Mouse (Mus musculus) heart, postnatal 0 days (tissue): Measurements from ENCODE around the gene Macf1. TPM values are rescaled to one million over a fixed set of nuclear protein-coding genes. Genes with fewer than 3 reads are reported as not detected.

Experiments used
- ATAC-seq: fragments of 200-750 bp; cut with Nextera tagmentation; 2 replicates; pipeline ENCODE4 v1.8.0; 2017; ENCODE audit warnings: low read depth, moderate number of reproducible peaks, moderate library complexity; ENCODE audit not compliant: insufficient read depth
- DNase-seq: peaks from one replicate; pipeline ENCODE4 v3.0.0-alpha.2; 2016; ENCODE audit warnings: low spot score
- H3K27ac ChIP-seq: fragments of 300-500 bp; sonication (generic); 2 replicates; pipeline ENCODE4 v1.5.1; 2014; ENCODE audit warnings: low read depth, mild to moderate bottlenecking
- H3K27me3 ChIP-seq: fragments of 300-500 bp; sonication (generic); 2 replicates; pipeline ENCODE4 v1.6.1; 2014; ENCODE audit warnings: low read length, mixed read lengths; ENCODE audit not compliant: control insufficient read depth, insufficient read depth
- H3K36me3 ChIP-seq: fragments of 300-500 bp; sonication (generic); replicated peaks from 2 replicates; pipeline ENCODE4 v1.6.1; 2014; ENCODE audit warnings: low read length, mixed read lengths; ENCODE audit not compliant: control insufficient read depth, insufficient read depth
- H3K4me1 ChIP-seq: fragments of 300-500 bp; sonication (generic); 2 replicates; pipeline ENCODE4 v1.6.1; 2014; ENCODE audit warnings: antibody characterized with exemption; ENCODE audit not compliant: control insufficient read depth, insufficient read depth
- H3K4me2 ChIP-seq: fragments of 300-500 bp; sonication (generic); 2 replicates; pipeline ENCODE4 v1.6.1; 2014; ENCODE audit warnings: low read depth, mild to moderate bottlenecking, low read length, moderate library complexity
- H3K4me3 ChIP-seq: fragments of 300-500 bp; sonication (generic); 2 replicates; pipeline ENCODE4 v1.5.1; 2014; ENCODE audit warnings: low read depth, low read length
- H3K9ac ChIP-seq: fragments of 300-500 bp; sonication (generic); replicated peaks from 2 replicates; pipeline ENCODE4 v1.6.1; 2014; ENCODE audit warnings: low read depth, low read length, mixed read lengths
- H3K9me3 ChIP-seq: fragments of 300-500 bp; sonication (generic); replicated peaks from 2 replicates; pipeline ENCODE4 v1.6.1; 2016; ENCODE audit warnings: low read length; ENCODE audit not compliant: control insufficient read depth
- CTCF ChIP-seq: IDR thresholded peaks from 2 replicates; pipeline ENCODE4 v1.5.1; 2016; ENCODE audit warnings: antibody characterized with exemption, control low read depth, low read depth
- EP300 ChIP-seq: IDR thresholded peaks from 2 replicates; pipeline ENCODE4 v1.6.1; 2016; ENCODE audit warnings: antibody characterized with exemption, low read depth
- WGBS: fragments of 180-500 bp; shearing (Covaris S2); extraction: QIAGEN DNeasy Blood & Tissue Kit; methylation state at CpG from one replicate; pipeline ENCODE4 v1.1.7; 2014; 5-methylcytosine and 5-hydroxymethylcytosine counted together
- polyA plus RNA-seq: library from polyadenylated mRNA; unstranded; fragments of >200 nt; fragmentation: Nextera tagmentation; extraction: Ambion mirVana; gene quantifications from 2 replicates; pipeline ENCODE4 v1.2.1, GENCODE M21; 2015
- total RNA-seq: library from RNA; depleted of rRNA; stranded (reverse); fragments of >200 nt; gene quantifications from 2 replicates; pipeline ENCODE4 v1.2.3, GENCODE M21; 2014; ENCODE audit warnings: low replicate concordance

The Macf1 gene
- total and polyA plus RNA-seq, 2 experiments from 2014 or later = 41.4 to 236 TPM

GRCm38 (mm10) chr4:123647109-123647508 lies 37.1 kb downstream of the Macf1 start:
- H3K4me3 ChIP-seq = no peak overlapping the region
- DNase-seq (no peak), ATAC-seq (no peak)
- H3K27me3 ChIP-seq = no peaks in the 10 kb centered on the region
- H3K9ac ChIP-seq = no peak overlapping the region
- H3K27ac ChIP-seq = no peak overlapping the region
- H3K36me3 ChIP-seq = no peaks in the 10 kb centered on the region
- WGBS = 45% methylated on average over 2 of the region's 2 CpGs
- TF ChIP-seq CTCF (no peak), EP300 (no peak)
- H3K4me2 ChIP-seq = no peak overlapping the region
- H3K9me3 ChIP-seq = no peaks in the 10 kb centered on the region
- 0 out of 2 replicates have a peak, but pooled peaks cover 4% of the 10 kb centered on the region for H3K4me1 ChIP-seq

- 76% methylated on average over 3 of the region's 3 CpGs for WGBS
- DNase-seq (no peak), ATAC-seq (no peak)
- H3K27me3 ChIP-seq = no peaks in the 10 kb centered on the region
- H3K27ac ChIP-seq = no peak overlapping the region
- H3K9ac ChIP-seq = no peak overlapping the region
- H3K4me2 ChIP-seq = no peak overlapping the region
- H3K36me3 ChIP-seq = no peaks in the 10 kb centered on the region
- H3K4me3 ChIP-seq = no peak overlapping the region
- TF ChIP-seq EP300 (no peak), CTCF (no peak)
- no peaks in the 10 kb centered on the region for H3K9me3 ChIP-seq
- no peaks in the 10 kb centered on the region for H3K4me1 ChIP-seq
These were observed 38.8 kb downstream of the Macf1 start for GRCm38 (mm10) chr4:123645246-123645845.

GRCm38 (mm10) chr4:123643561-123643960 lies 40.6 kb downstream of the Macf1 start:
- no peak overlapping the region for H3K4me3 ChIP-seq
- no peaks in the 10 kb centered on the region for H3K36me3 ChIP-seq
- H3K4me2 ChIP-seq = no peak overlapping the region
- DNase-seq (no peak), ATAC-seq (no peak)
- no peak overlapping the region for H3K27ac ChIP-seq
- no peaks in the 10 kb centered on the region for H3K27me3 ChIP-seq
- no peaks in the 10 kb centered on the region for H3K4me1 ChIP-seq
- H3K9ac ChIP-seq = no peak overlapping the region
- H3K9me3 ChIP-seq = no peaks in the 10 kb centered on the region
- WGBS = 70% methylated on average over 6 of the region's 6 CpGs
- no peak for TF ChIP-seq EP300
- no peak for TF ChIP-seq CTCF

- no peak overlapping the region for H3K4me3 ChIP-seq
- TF ChIP-seq EP300 = no peak
- no peak for TF ChIP-seq CTCF
- no peak overlapping the region for H3K9ac ChIP-seq
- no peak for DNase-seq
- H3K36me3 ChIP-seq = no peaks in the 10 kb centered on the region
- H3K27me3 ChIP-seq = no peaks in the 10 kb centered on the region
- ATAC-seq = no peak
- H3K4me2 ChIP-seq = no peak overlapping the region
- WGBS = 61% methylated on average over 5 of the region's 5 CpGs
- 0 out of 2 replicates have a peak, but pooled peaks cover 3% of the 10 kb centered on the region for H3K9me3 ChIP-seq
- H3K4me1 ChIP-seq = no peaks in the 10 kb centered on the region
- no peak overlapping the region for H3K27ac ChIP-seq
These were observed 41.3 kb downstream of the Macf1 start for GRCm38 (mm10) chr4:123642877-123643276.

- ATAC-seq = no peak
- no peak overlapping the region for H3K27ac ChIP-seq
- H3K4me3 ChIP-seq = no peak overlapping the region
- H3K9me3 ChIP-seq = 0 out of 2 replicates have a peak, but pooled peaks cover 3% of the 10 kb centered on the region
- 69% methylated on average over 6 of the region's 6 CpGs for WGBS
- DNase-seq = no peak
- no peak overlapping the region for H3K4me2 ChIP-seq
- H3K4me1 ChIP-seq = peaks cover 15% of the 10 kb centered on the region; the same call in 1 of the 2 replicates
- no peak overlapping the region for H3K9ac ChIP-seq
- no peaks in the 10 kb centered on the region for H3K27me3 ChIP-seq
- TF ChIP-seq CTCF = no peak
- TF ChIP-seq EP300 = no peak
- H3K36me3 ChIP-seq = no peaks in the 10 kb centered on the region
These were observed 47.0 kb downstream of the Macf1 start for GRCm38 (mm10) chr4:123637136-123637535.

GRCm38 (mm10) chr4:123635428-123635827 lies 48.7 kb downstream of the Macf1 start:
- no peak for ATAC-seq
- no peak overlapping the region for H3K9ac ChIP-seq
- 27% methylated on average over 1 of the region's 1 CpGs for WGBS
- no peak overlapping the region for H3K4me3 ChIP-seq
- 0 out of 2 replicates have a peak, but pooled peaks cover 3% of the 10 kb centered on the region for H3K9me3 ChIP-seq
- DNase-seq = no peak
- no peak overlapping the region for H3K4me2 ChIP-seq
- no peaks in the 10 kb centered on the region for H3K36me3 ChIP-seq
- H3K4me1 ChIP-seq = peaks cover 15% of the 10 kb centered on the region; the same call in 1 of the 2 replicates
- peak overlapping the region; percentile 80 for H3K27ac ChIP-seq
- H3K27me3 ChIP-seq = no peaks in the 10 kb centered on the region
- TF ChIP-seq EP300 = no peak
- no peak for TF ChIP-seq CTCF
